Mouse (Mus musculus) thymus, adult 2 months (tissue): Measurements from ENCODE around the gene Nampt.

Source experiments
- CTCF ChIP-seq: fragments of 200-500 bp; IDR thresholded peaks from 2 replicates; pipeline ENCODE4 v1.5.1; 2012; ENCODE audit warnings: mild to moderate bottlenecking, control low read depth, low read length, moderate library complexity, borderline replicate concordance; ENCODE audit not compliant: control insufficient read depth, poor library complexity, insufficient read depth; ENCODE audit errors: extremely low read depth
- POLR2A ChIP-seq: fragments of 200-500 bp; IDR thresholded peaks from 2 replicates; pipeline ENCODE4 v1.6.1; 2012; ENCODE audit warnings: mild to moderate bottlenecking, low read length, control low read depth, moderate library complexity; ENCODE audit not compliant: control insufficient read depth, poor library complexity, insufficient read depth; ENCODE audit errors: extremely low read depth

- TF ChIP-seq CTCF (no peak), POLR2A (no peak)
Observed at GRCm38 (mm10) chr12:32895806-32896205, 76.5 kb downstream of the Nampt start.
